Mouse (Mus musculus): ENCODE results near the gene Zfp105. TPM values are rescaled to one million over a fixed set of nuclear protein-coding genes. Genes with fewer than 3 reads are reported as not detected.

The Zfp105 gene
- total RNA-seq (2023) = 1 to 10 TPM in 1 of 2 experiments, under 1 TPM in 1; 0.67 to 1.3 TPM

DNA sequence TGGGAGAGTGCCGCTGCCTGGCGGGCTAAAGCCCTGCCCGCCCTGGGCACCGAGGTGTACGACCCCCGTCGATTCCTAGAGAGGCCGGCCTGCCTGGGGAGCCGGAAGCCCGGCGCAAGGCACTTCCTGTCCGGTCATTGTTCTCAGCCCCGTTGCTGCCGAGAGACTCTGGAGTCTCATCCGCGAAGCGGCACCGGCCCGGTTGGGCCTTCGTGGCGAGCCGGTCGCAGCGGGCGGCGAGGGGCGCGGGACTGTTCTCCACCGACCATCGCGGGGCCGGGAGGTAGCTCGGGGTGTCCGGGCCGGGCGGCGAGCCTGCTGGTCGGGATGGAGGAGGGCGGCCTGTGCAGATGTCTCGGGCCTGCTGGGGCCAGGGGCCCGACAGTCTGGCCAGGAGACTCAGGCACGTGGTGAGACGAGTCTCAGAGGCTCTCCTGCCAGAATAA is at the start of gene Zfp105:
Gene Zfp105 (plus strand): TSS at position 137 of the 446 bp plus-strand sequence.

DNA sequence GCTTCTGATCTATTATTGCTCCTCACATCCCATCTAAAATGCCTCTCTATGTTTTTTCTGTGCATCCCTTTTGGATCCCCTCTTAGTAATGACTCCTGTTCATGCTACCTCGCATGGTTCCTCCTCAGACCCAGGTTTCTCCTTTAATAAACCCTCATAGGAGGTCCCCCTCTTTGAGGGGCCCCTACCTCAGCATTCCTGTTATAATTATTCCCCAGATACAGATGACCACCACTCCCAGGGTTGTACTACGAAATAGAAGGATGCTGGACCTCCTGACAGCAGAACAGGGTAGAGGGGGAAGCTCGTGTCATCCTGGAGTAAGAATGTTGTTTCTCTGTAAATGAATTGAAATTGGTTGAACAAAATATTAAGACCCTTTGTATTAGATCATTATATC is 37.5 kb upstream of the Zfp105 start, which contains the start of gene Zkscan7:
Gene Zkscan7 (plus strand): TSS at position 301 of the 400 bp plus-strand sequence.

DNA sequence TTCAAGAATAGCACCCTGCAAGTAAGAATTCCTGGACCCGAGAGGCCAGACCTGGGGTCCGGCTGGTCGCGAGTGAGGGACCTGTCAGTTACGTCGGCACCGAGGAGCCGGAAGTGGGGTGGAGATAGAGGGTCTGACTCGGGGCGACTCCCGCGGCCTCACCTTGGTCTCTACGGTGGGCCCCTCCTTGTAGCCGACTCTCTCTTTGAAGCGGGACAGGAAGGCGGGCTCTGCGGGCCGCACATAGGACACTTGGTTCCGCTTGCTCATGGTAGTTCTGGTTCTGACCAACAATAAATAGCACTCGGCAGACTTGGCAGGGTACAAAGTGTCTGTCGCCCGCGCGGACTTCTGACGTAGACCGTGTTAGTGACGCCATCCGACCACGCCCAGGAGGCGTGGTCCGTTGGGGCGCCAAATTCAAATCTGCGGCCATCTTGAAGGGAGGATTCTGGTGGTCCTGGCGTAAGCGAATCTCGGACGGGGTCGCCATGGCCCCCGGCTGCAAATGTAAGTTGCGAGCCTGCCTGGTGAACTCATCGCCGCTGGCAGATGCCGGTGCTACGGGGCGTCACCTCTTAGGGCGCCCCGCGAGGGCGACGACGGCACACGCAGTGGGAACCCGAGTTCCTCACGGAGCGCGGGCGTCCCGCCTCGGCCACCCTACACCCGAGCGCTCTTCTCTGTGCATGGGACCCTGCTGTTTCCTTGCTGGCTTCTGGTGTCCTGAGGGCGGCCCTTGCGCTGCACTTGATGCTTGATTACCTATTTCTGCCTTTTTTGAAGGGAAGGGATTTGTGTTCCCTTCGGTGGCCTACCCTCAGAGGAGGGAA is 28.0 kb downstream of the Zfp105 start, which contains the start of the genes 1110059G10Rik and Kif15:
Gene 1110059G10Rik (minus strand): TSS at position 358 of the 833 bp plus-strand sequence.
Gene Kif15 (plus strand): TSS at position 404 of the 833 bp plus-strand sequence.

Other genes with a start within 250 kb of the Zfp105 start
- gene Topaz1, start 175.7 kb upstream of the Zfp105 start, total RNA-seq (2023) = not detected
- 1 to 10 TPM; 5.6 to 6.2 TPM for gene Tcaim, start 117.5 kb upstream of the Zfp105 start, total RNA-seq (2023)
- gene Gm35549, start 79.0 kb upstream of the Zfp105 start, total RNA-seq (2023) = not detected
- gene Zfp445, start 57.1 kb upstream of the Zfp105 start, total RNA-seq (2023) = 10 to 100 TPM; 84.5 to 96.6 TPM
- 1 to 10 TPM; 1.6 to 2.3 TPM for gene Zkscan7, start 37.4 kb upstream of the Zfp105 start, total RNA-seq (2023)
- 10 to 100 TPM; 28.4 to 38.9 TPM for gene 1110059G10Rik, start 27.9 kb downstream of the Zfp105 start, total RNA-seq (2023)
- 1 to 10 TPM; 2.9 to 3.4 TPM for gene Kif15, start 28.0 kb downstream of the Zfp105 start, total RNA-seq (2023)
- 1 to 10 TPM; 4.9 to 5.1 TPM for gene Tmem42, start 98.3 kb downstream of the Zfp105 start, total RNA-seq (2023)
- gene Tgm4, start 111.7 kb downstream of the Zfp105 start, total RNA-seq (2023) = not detected
- gene Zdhhc3, start 190.1 kb downstream of the Zfp105 start, total RNA-seq (2023) = 10 to 100 TPM; 59.5 to 60.3 TPM
- 10 to 100 TPM; 27.8 to 30.9 TPM for gene Exosc7, start 190.1 kb downstream of the Zfp105 start, total RNA-seq (2023)
- gene Clec3b, start 227.9 kb downstream of the Zfp105 start, total RNA-seq (2023) = under 1 TPM; 0.68 to 0.91 TPM

Data from monocyte, adult 59 days (primary cell).